Mouse (Mus musculus) heart, embryonic 16.5 days (tissue): ENCODE results near the gene Btbd9. TPM values are rescaled to one million over a fixed set of nuclear protein-coding genes. Genes with fewer than 3 reads are reported as not detected.

Experiments used
- ATAC-seq: fragments of 200-750 bp; cut with Nextera tagmentation; replicated peaks from 2 replicates; pipeline ENCODE4 v1.8.0; 2017; ENCODE audit warnings: moderate number of reproducible peaks; ENCODE audit not compliant: insufficient read depth, low FRiP score; ENCODE audit errors: extremely low read depth
- H3K27ac ChIP-seq: fragments of 300-500 bp; sonication (generic); 2 replicates; pipeline ENCODE4 v1.5.1; 2014; ENCODE audit warnings: mild to moderate bottlenecking, low read length, control low read depth, moderate library complexity
- H3K27me3 ChIP-seq: fragments of 300-500 bp; sonication (generic); 2 replicates; pipeline ENCODE4 v1.6.1; 2014; ENCODE audit warnings: low read length, mixed read lengths; ENCODE audit not compliant: control insufficient read depth, insufficient read depth
- H3K36me3 ChIP-seq: fragments of 300-500 bp; sonication (generic); 2 replicates; pipeline ENCODE4 v1.6.1; 2014; ENCODE audit not compliant: control insufficient read depth, insufficient read depth
- H3K4me1 ChIP-seq: fragments of 300-500 bp; sonication (generic); 2 replicates; pipeline ENCODE4 v1.6.1; 2014; ENCODE audit warnings: low read length, mixed read lengths; ENCODE audit not compliant: control insufficient read depth, insufficient read depth
- H3K4me2 ChIP-seq: fragments of 300-500 bp; sonication (generic); 2 replicates; pipeline ENCODE4 v1.6.1; 2014; ENCODE audit warnings: low read depth, mild to moderate bottlenecking, control low read depth, low read length
- H3K4me3 ChIP-seq: fragments of 300-500 bp; sonication (generic); 2 replicates; pipeline ENCODE4 v1.5.1; 2014; ENCODE audit warnings: mild to moderate bottlenecking, control low read depth, low read length
- H3K9ac ChIP-seq: fragments of 300-500 bp; sonication (generic); 2 replicates; pipeline ENCODE4 v1.6.1; 2014; ENCODE audit warnings: low read length, control low read depth
- H3K9me3 ChIP-seq: fragments of 300-500 bp; sonication (generic); replicated peaks from 2 replicates; pipeline ENCODE4 v1.6.1; 2016; ENCODE audit warnings: low read length; ENCODE audit not compliant: control insufficient read depth
- WGBS: fragments of 180-500 bp; shearing (Covaris S2); extraction: QIAGEN DNeasy Blood & Tissue Kit; methylation state at CpG from one replicate; pipeline ENCODE4 v1.1.7; 2014; 5-methylcytosine and 5-hydroxymethylcytosine counted together
- polyA plus RNA-seq: library from polyadenylated mRNA; unstranded; fragments of >200 nt; fragmentation: Nextera tagmentation; extraction: Ambion mirVana; gene quantifications from 2 replicates; pipeline ENCODE4 v1.2.1, GENCODE M21; 2015

Gene Btbd9
- polyA plus RNA-seq, 1 experiment from 2014 or later = 38.9 TPM

- H3K4me2 ChIP-seq = no peak overlapping the region
- no peak for ATAC-seq
These were observed 163.3 kb downstream of the Btbd9 start for GRCm38 (mm10) chr17:30412991-30413390.

GRCm38 (mm10) chr17:30406002-30406401 lies 170.3 kb downstream of the Btbd9 start:
- no peaks in the 10 kb centered on the region for H3K4me1 ChIP-seq
- H3K27ac ChIP-seq = no peak overlapping the region
- H3K9me3 ChIP-seq = peaks cover 6% of the 10 kb centered on the region; the same call in 1 of the 2 replicates
- peaks cover 5% of the 10 kb centered on the region for H3K36me3 ChIP-seq
- H3K27me3 ChIP-seq = no peaks in the 10 kb centered on the region
- H3K9ac ChIP-seq = no peak overlapping the region
- no peak overlapping the region for H3K4me2 ChIP-seq
- 93% methylated on average over 7 of the region's 7 CpGs for WGBS
- no peak overlapping the region for H3K4me3 ChIP-seq
- ATAC-seq = no peak

More at GRCm38 (mm10) chr17:30412991-30413390, 163.3 kb downstream of the Btbd9 start:
- 0 out of 2 replicates have a peak, but pooled peaks cover 3% of the 10 kb centered on the region for H3K4me1 ChIP-seq
- no peak overlapping the region for H3K9ac ChIP-seq
- H3K27ac ChIP-seq = no peak overlapping the region
- 64% methylated on average over 3 of the region's 3 CpGs for WGBS
- no peaks in the 10 kb centered on the region for H3K9me3 ChIP-seq
- no peaks in the 10 kb centered on the region for H3K27me3 ChIP-seq
- no peaks in the 10 kb centered on the region for H3K36me3 ChIP-seq
- no peak overlapping the region for H3K4me3 ChIP-seq

- 96% methylated on average over 3 of the region's 3 CpGs for WGBS
- Histone ChIP-seq H3K9ac (no peak overlapping the region), H3K36me3 (peaks cover 5% of the 10 kb centered on the region), H3K27me3 (no peaks in the 10 kb centered on the region), H3K4me3 (no peak overlapping the region), H3K9me3 (peaks cover 6% of the 10 kb centered on the region; the same call in 1 of the 2 replicates), H3K27ac (no peak overlapping the region), H3K4me1 (no peaks in the 10 kb centered on the region), H3K4me2 (no peak overlapping the region)
- no peak for ATAC-seq
These were observed 173.4 kb downstream of the Btbd9 start for GRCm38 (mm10) chr17:30402871-30403270.

- Histone ChIP-seq H3K27me3 (no peaks in the 10 kb centered on the region), H3K9ac (no peak overlapping the region), H3K4me3 (no peak overlapping the region), H3K4me1 (no peaks in the 10 kb centered on the region), H3K36me3 (no peaks in the 10 kb centered on the region), H3K27ac (no peak overlapping the region), H3K9me3 (no peaks in the 10 kb centered on the region), H3K4me2 (no peak overlapping the region)
- no peak for ATAC-seq
- WGBS = 86% methylated on average over 4 of the region's 4 CpGs
These were observed 181.0 kb downstream of the Btbd9 start for GRCm38 (mm10) chr17:30395261-30395660.

- no peak overlapping the region for H3K9ac ChIP-seq
- no peak overlapping the region for H3K4me2 ChIP-seq
- WGBS = 88% methylated on average over 4 of the region's 4 CpGs
- H3K4me3 ChIP-seq = no peak overlapping the region
- H3K27me3 ChIP-seq = no peaks in the 10 kb centered on the region
- no peak for ATAC-seq
- H3K9me3 ChIP-seq = no peaks in the 10 kb centered on the region
- H3K4me1 ChIP-seq = no peaks in the 10 kb centered on the region
- H3K27ac ChIP-seq = no peak overlapping the region
- H3K36me3 ChIP-seq = no peaks in the 10 kb centered on the region
These were observed 184.3 kb downstream of the Btbd9 start for GRCm38 (mm10) chr17:30392031-30392430.

GRCm38 (mm10) chr17:30391220-30391619 lies 185.1 kb downstream of the Btbd9 start:
- H3K4me2 ChIP-seq = no peak overlapping the region
- no peak for ATAC-seq
- WGBS = 92% methylated on average over 1 of the region's 1 CpGs
- no peak overlapping the region for H3K27ac ChIP-seq
- H3K27me3 ChIP-seq = no peaks in the 10 kb centered on the region
- no peak overlapping the region for H3K9ac ChIP-seq
- H3K36me3 ChIP-seq = no peaks in the 10 kb centered on the region
- H3K9me3 ChIP-seq = no peaks in the 10 kb centered on the region
- H3K4me3 ChIP-seq = no peak overlapping the region
- no peaks in the 10 kb centered on the region for H3K4me1 ChIP-seq

GRCm38 (mm10) chr17:30389686-30390085 lies 186.6 kb downstream of the Btbd9 start:
- no peaks in the 10 kb centered on the region for H3K36me3 ChIP-seq
- no peak overlapping the region for H3K4me2 ChIP-seq
- no peak for ATAC-seq
- no peaks in the 10 kb centered on the region for H3K4me1 ChIP-seq
- H3K27me3 ChIP-seq = no peaks in the 10 kb centered on the region
- H3K9ac ChIP-seq = no peak overlapping the region
- H3K4me3 ChIP-seq = no peak overlapping the region
- no peaks in the 10 kb centered on the region for H3K9me3 ChIP-seq
- H3K27ac ChIP-seq = no peak overlapping the region

- H3K36me3 ChIP-seq = no peaks in the 10 kb centered on the region
- no peak overlapping the region for H3K4me2 ChIP-seq
- no peak overlapping the region for H3K27ac ChIP-seq
- 78% methylated on average over 4 of the region's 4 CpGs for WGBS
- no peak for ATAC-seq
- H3K9ac ChIP-seq = no peak overlapping the region
- no peaks in the 10 kb centered on the region for H3K9me3 ChIP-seq
- H3K4me1 ChIP-seq = no peaks in the 10 kb centered on the region
- no peaks in the 10 kb centered on the region for H3K27me3 ChIP-seq
- H3K4me3 ChIP-seq = no peak overlapping the region
These were observed 187.5 kb downstream of the Btbd9 start for GRCm38 (mm10) chr17:30388817-30389216.

GRCm38 (mm10) chr17:30388391-30388790 lies 187.9 kb downstream of the Btbd9 start:
- H3K27ac ChIP-seq = no peak overlapping the region
- no peak overlapping the region for H3K9ac ChIP-seq
- no peaks in the 10 kb centered on the region for H3K36me3 ChIP-seq
- no peaks in the 10 kb centered on the region for H3K4me1 ChIP-seq
- no peak overlapping the region for H3K4me2 ChIP-seq
- H3K27me3 ChIP-seq = no peaks in the 10 kb centered on the region
- 86% methylated on average over 3 of the region's 3 CpGs for WGBS
- H3K4me3 ChIP-seq = no peak overlapping the region
- ATAC-seq = no peak
- H3K9me3 ChIP-seq = no peaks in the 10 kb centered on the region

- no peak overlapping the region for H3K4me2 ChIP-seq
- no peak overlapping the region for H3K9ac ChIP-seq
- no peaks in the 10 kb centered on the region for H3K36me3 ChIP-seq
- H3K4me1 ChIP-seq = no peaks in the 10 kb centered on the region
- H3K9me3 ChIP-seq = no peaks in the 10 kb centered on the region
- no peak for ATAC-seq
- no peaks in the 10 kb centered on the region for H3K27me3 ChIP-seq
- H3K27ac ChIP-seq = no peak overlapping the region
- 92% methylated on average over 9 of the region's 9 CpGs for WGBS
- H3K4me3 ChIP-seq = no peak overlapping the region
These were observed 190.0 kb downstream of the Btbd9 start for GRCm38 (mm10) chr17:30386241-30386640.
